Mouse (Mus musculus) kidney, adult 11 months (tissue): Measurements from ENCODE around the gene Slc41a1.

Source experiments
- DNase-seq: peaks from one replicate; pipeline ENCODE4 v3.0.0; 2022

Slc41a1 gene

DNA sequence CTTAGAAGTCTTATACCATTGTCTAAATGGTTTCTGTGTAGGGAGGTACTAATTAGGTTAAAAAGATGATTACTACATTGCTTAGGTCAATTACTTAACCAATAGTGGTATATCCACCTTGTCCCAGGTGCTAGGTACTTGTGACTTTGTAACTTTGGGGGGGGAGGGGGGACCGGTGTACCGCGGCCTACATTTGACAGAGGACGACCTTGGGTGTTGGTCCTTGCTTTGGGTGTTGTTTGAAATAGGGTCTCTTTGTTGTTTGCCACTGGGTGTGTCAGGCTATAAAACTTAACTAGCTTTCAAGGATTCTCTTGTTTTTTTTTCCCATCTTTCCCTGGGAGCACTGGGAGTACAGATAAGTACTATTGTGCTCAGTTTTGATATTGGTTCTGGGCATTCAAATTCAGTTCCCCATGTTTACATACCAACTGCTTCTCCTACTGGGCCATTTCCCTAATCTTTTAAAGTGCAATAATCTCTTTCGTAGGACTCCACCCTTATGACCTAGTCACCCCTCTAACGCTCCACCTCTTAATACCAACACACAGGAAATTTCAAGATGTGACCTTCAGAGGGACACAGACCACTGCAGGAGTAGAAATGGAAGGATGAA is 62.9 kb downstream of the Slc41a1 start:
- no peak for DNase-seq

DNA sequence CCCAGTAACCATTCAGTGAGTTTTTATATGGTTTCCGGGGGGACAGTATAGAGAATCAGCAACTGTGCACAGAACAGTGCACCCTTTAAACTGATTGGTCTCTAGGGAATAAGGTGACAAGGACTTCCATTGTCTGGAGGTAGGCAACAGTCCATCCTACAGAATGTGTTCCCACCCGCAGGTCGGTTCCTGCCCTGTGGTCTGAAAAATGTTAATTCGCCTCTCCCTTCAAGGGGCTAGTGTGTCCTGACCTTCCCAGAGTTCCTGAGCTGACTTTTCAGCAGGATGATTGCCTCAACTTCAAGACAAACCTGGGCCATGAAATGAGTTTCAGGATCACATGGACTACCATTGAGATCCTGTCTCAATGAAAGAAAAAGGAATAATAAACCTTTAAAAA is 64.1 kb downstream of the Slc41a1 start:
- DNase-seq: no peak
